Mouse (Mus musculus) myocyte (in vitro differentiated cells): ENCODE measurements at regions not wholly inside any gene's neighbourhood (a gene's known extent, or its start where the extent isn't known, plus 50 kb on each side); places are given as distances from the start of the nearest gene placed in this dataset.

Experiments used
- H3K27me3 ChIP-seq: one replicate; pipeline ENCODE4 v1.6.1; 2011; ENCODE audit not compliant: control insufficient read depth, insufficient read depth, insufficient read length
- H3K36me3 ChIP-seq: one replicate; pipeline ENCODE4 v1.6.1; 2011; ENCODE audit not compliant: control insufficient read depth, insufficient read depth
- H3K4me2 ChIP-seq: one replicate; pipeline ENCODE4 v1.6.1; 2011; ENCODE audit warnings: low read depth, control low read depth
- H3K4me3 ChIP-seq: one replicate; pipeline ENCODE4 v1.5.1; 2011; ENCODE audit warnings: mild to moderate bottlenecking, control low read depth, moderate library complexity
- H3K79me2 ChIP-seq: one replicate; pipeline ENCODE4 v1.6.1; 2011; ENCODE audit not compliant: control insufficient read depth, insufficient read depth
- H3ac ChIP-seq: one replicate; pipeline ENCODE4 v1.6.1; 2011; ENCODE audit not compliant: control insufficient read depth, insufficient read length
- CEBPB ChIP-seq: IDR thresholded peaks from 2 replicates; pipeline ENCODE4 v1.6.1; 2011; ENCODE audit warnings: mild to moderate bottlenecking, moderate library complexity; ENCODE audit not compliant: poor library complexity, insufficient read depth, severe bottlenecking
- E2F4 ChIP-seq: IDR thresholded peaks from one replicate; pipeline ENCODE4 v1.6.1; 2011; ENCODE audit warnings: mild to moderate bottlenecking, control low read depth, moderate library complexity; ENCODE audit not compliant: insufficient read depth
- MAX ChIP-seq: IDR thresholded peaks from one replicate; pipeline ENCODE4 v1.6.1; 2011; ENCODE audit warnings: low read depth, mild to moderate bottlenecking, control low read depth
- MYOD1 ChIP-seq, 3 experiments: IDR thresholded peaks; one replicate each; pipeline ENCODE4 v1.6.1; 2011; ENCODE audit warnings: control low read depth in 2 of 3, low read depth in 2 of 3, mild to moderate bottlenecking in 2 of 3, moderate library complexity in 1 of 3; ENCODE audit not compliant: insufficient read length in 2 of 3, control insufficient read depth in 1 of 3
- MYOG ChIP-seq, 3 experiments: IDR thresholded peaks; one replicate each; pipeline ENCODE4 v1.6.1; 2011; ENCODE audit warnings: control low read depth in 2 of 3, low read depth in 2 of 3, mild to moderate bottlenecking in 2 of 3; ENCODE audit not compliant: insufficient read length in 2 of 3, control insufficient read depth in 1 of 3, insufficient read depth in 1 of 3
- POLR2A ChIP-seq: IDR thresholded peaks from one replicate; pipeline ENCODE4 v1.6.1; 2011; ENCODE audit warnings: low read depth, mild to moderate bottlenecking, control low read depth, moderate library complexity; ENCODE audit not compliant: insufficient read length
- POLR2AphosphoS2 ChIP-seq: IDR thresholded peaks from one replicate; pipeline ENCODE4 v1.6.1; 2011; ENCODE audit warnings: low read depth, control low read depth; ENCODE audit not compliant: insufficient read length
- REST ChIP-seq: IDR thresholded peaks from one replicate; pipeline ENCODE4 v1.6.1; 2011; ENCODE audit warnings: mild to moderate bottlenecking, control low read depth, moderate library complexity; ENCODE audit not compliant: insufficient read depth, insufficient read length
- SRF ChIP-seq: IDR thresholded peaks from one replicate; pipeline ENCODE4 v1.6.1; 2011; ENCODE audit warnings: low read depth; ENCODE audit not compliant: control insufficient read depth, insufficient read length
- TCF12 ChIP-seq: IDR thresholded peaks from one replicate; pipeline ENCODE4 v1.6.1; 2011; ENCODE audit warnings: mild to moderate bottlenecking, control low read depth; ENCODE audit not compliant: poor library complexity, insufficient read depth, severe bottlenecking
- TCF3 ChIP-seq: IDR thresholded peaks from one replicate; pipeline ENCODE4 v1.6.1; 2011; ENCODE audit warnings: low read depth, control low read depth; ENCODE audit not compliant: insufficient read length
- USF1 ChIP-seq: IDR thresholded peaks from one replicate; pipeline ENCODE4 v1.6.1; 2011; ENCODE audit warnings: low read depth, mild to moderate bottlenecking, control low read depth, moderate library complexity

GRCm38 (mm10) chr16:39316752-39317594 is 424.5 kb downstream of the Igsf11 start:
- Histone ChIP-seq H3K27me3 (no peaks in the 10 kb centered on the region), H3K36me3 (no peaks in the 10 kb centered on the region), H3K4me2 (no peak overlapping the region), H3K79me2 (no peaks in the 10 kb centered on the region), H3K4me3 (no peak overlapping the region), H3ac (no peak overlapping the region)
- TF ChIP-seq E2F4 (no peak), SRF (no peak), MAX (no peak), TCF12 (no peak), REST (no peak), CEBPB (no peak), POLR2A (no peak), MYOG (IDR thresholded peaks at IDR 0.05; ENCODE audit: control insufficient read depth in 1 of 3, insufficient read depth in 1 of 3, insufficient read length in 2 of 3, low read depth in 2 of 3) (no peak), USF1 (no peak), MYOD1 (IDR thresholded peaks at IDR 0.05; ENCODE audit: control insufficient read depth in 1 of 3, insufficient read length in 2 of 3, low read depth in 2 of 3) (no peak), POLR2AphosphoS2 (no peak), TCF3 (no peak)

- Histone ChIP-seq H3ac (no peak overlapping the region), H3K36me3 (no peaks in the 10 kb centered on the region), H3K27me3 (no peaks in the 10 kb centered on the region), H3K4me3 (no peak overlapping the region), H3K79me2 (no peaks in the 10 kb centered on the region), H3K4me2 (no peak overlapping the region)
- no peak for TF ChIP-seq MAX
These were observed 433.2 kb downstream of the Igsf11 start for GRCm38 (mm10) chr16:39325627-39326026.

GRCm38 (mm10) chr16:39363657-39364056 is 471.2 kb downstream of the Igsf11 start:
- TF ChIP-seq TCF3 (no peak), POLR2A (no peak), MAX (no peak), REST (no peak), E2F4 (no peak), MYOD1 (IDR thresholded peaks at IDR 0.05; ENCODE audit: control insufficient read depth in 1 of 3, insufficient read length in 2 of 3, low read depth in 2 of 3) (no peak), USF1 (no peak), TCF12 (no peak), MYOG (IDR thresholded peaks at IDR 0.05; ENCODE audit: control insufficient read depth in 1 of 3, insufficient read depth in 1 of 3, insufficient read length in 2 of 3, low read depth in 2 of 3) (no peak), CEBPB (no peak), POLR2AphosphoS2 (no peak), SRF (no peak)
- H3K79me2 ChIP-seq, result no peaks in the 10 kb centered on the region
- no peak overlapping the region for H3K4me2 ChIP-seq
- no peak overlapping the region for H3ac ChIP-seq
- H3K27me3 ChIP-seq, result no peaks in the 10 kb centered on the region
- no peaks in the 10 kb centered on the region for H3K36me3 ChIP-seq
- no peak overlapping the region for H3K4me3 ChIP-seq

- no peak overlapping the region for H3K4me3 ChIP-seq
- H3K79me2 ChIP-seq, result no peaks in the 10 kb centered on the region
- H3K36me3 ChIP-seq, result no peaks in the 10 kb centered on the region
- H3K27me3 ChIP-seq, result no peaks in the 10 kb centered on the region
- no peak overlapping the region for H3K4me2 ChIP-seq
- H3ac ChIP-seq, result no peak overlapping the region
- TF ChIP-seq MYOG (IDR thresholded peaks at IDR 0.05; ENCODE audit: control insufficient read depth in 1 of 3, insufficient read depth in 1 of 3, insufficient read length in 2 of 3, low read depth in 2 of 3), result no peak
- TF ChIP-seq E2F4, result no peak
- TF ChIP-seq USF1, result no peak
- TF ChIP-seq MAX, result no peak
- no peak for TF ChIP-seq SRF
- no peak for TF ChIP-seq POLR2A
- TF ChIP-seq CEBPB, result no peak
- no peak for TF ChIP-seq TCF12
- TF ChIP-seq REST, result no peak
- TF ChIP-seq MYOD1 (IDR thresholded peaks at IDR 0.05; ENCODE audit: control insufficient read depth in 1 of 3, insufficient read length in 2 of 3, low read depth in 2 of 3), result no peak
- TF ChIP-seq TCF3, result no peak
- no peak for TF ChIP-seq POLR2AphosphoS2
These were observed 475.8 kb downstream of the Igsf11 start for GRCm38 (mm10) chr16:39368276-39368675.

- no peaks in the 10 kb centered on the region for H3K27me3 ChIP-seq
- TF ChIP-seq MYOG (IDR thresholded peaks at IDR 0.05; ENCODE audit: control insufficient read depth in 1 of 3, insufficient read depth in 1 of 3, insufficient read length in 2 of 3, low read depth in 2 of 3) (no peak), E2F4 (no peak), USF1 (no peak), POLR2A (no peak), TCF12 (no peak)
These were observed 482.1 kb downstream of the Igsf11 start for GRCm38 (mm10) chr16:39374616-39375015.

More at GRCm38 (mm10) chr16:39374616-39375015, 482.1 kb downstream of the Igsf11 start:
- no peak overlapping the region for H3ac ChIP-seq
- no peak overlapping the region for H3K4me2 ChIP-seq
- no peaks in the 10 kb centered on the region for H3K79me2 ChIP-seq
- no peaks in the 10 kb centered on the region for H3K36me3 ChIP-seq
- no peak overlapping the region for H3K4me3 ChIP-seq
